In the genomic region with DNA sequence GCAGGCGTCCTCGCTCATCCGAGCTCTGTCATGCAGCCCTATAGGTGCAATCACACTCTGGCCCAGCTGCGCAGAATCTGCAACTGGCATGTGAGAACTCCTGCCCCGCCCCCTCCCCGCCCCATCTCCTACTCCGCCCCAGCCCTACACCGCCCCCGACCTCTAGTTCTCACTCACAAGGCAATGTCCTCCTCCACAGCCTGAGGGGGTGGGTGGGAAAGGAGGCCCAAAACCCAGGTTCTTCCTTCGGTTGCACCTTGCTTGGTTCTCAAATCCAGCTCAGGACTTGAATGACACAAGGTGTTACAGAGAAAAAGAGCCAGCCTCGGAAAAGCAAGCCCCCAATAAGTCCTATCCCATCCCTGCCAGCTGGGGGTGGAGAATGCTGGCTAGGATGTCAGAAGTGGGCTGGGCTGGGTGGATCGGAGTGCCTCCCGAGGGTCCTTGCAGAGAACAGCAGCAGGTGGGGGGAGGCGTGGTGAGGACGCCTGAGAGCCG, we compare ENCODE assay signal across 8 mouse cellular contexts. TPM values are rescaled to one million over a fixed set of nuclear protein-coding genes. Genes with fewer than 3 reads are reported as not detected.
DNase-seq lines count a peak whose midpoint lies in the region; ATAC-seq and TF ChIP-seq lines count a peak whose summit lies in the region.

No protein-coding gene starts in this region.

- H3K4me2 ChIP-seq in hindbrain, embryonic 16.5 days (ENCODE audit: low read length): peak overlapping the region; percentile 72

- 1% methylated on average over 16 of the region's 16 CpGs for WGBS in hindbrain, embryonic 16.5 days

- peak overlapping the region; percentile 68 for H3K9ac ChIP-seq in hindbrain, embryonic 16.5 days (ENCODE audit: low read depth, low read length)

- H3K27ac ChIP-seq in cortical plate, adult 2 months (ENCODE audit: insufficient read depth, low read length): peak overlapping the region; percentile 98
- peak overlapping the region; percentile 86 for H3K27ac ChIP-seq in hindbrain, embryonic 16.5 days (ENCODE audit: low read depth, low read length)

- no peaks in the 10 kb centered on the region for H3K36me3 ChIP-seq in hindbrain, embryonic 16.5 days (ENCODE audit: control insufficient read depth, insufficient read depth, low read length)

- H3K27me3 ChIP-seq in hindbrain, embryonic 16.5 days (replicated peaks; ENCODE audit: control insufficient read depth, insufficient read depth, low read length): no peaks in the 10 kb centered on the region

- H3K9me3 ChIP-seq in hindbrain, embryonic 16.5 days (ENCODE audit: control insufficient read depth, low read length): no peaks in the 10 kb centered on the region

- peak; percentile 77 for ATAC-seq in hindbrain, embryonic 16.5 days

- peaks cover 2% of the 10 kb centered on the region; the same call in 1 of the 2 replicates for H3K4me1 ChIP-seq in cortical plate, adult 2 months (ENCODE audit: control insufficient read depth, insufficient read depth, low read length)
- H3K4me1 ChIP-seq in hindbrain, embryonic 16.5 days (ENCODE audit: control insufficient read depth, insufficient read depth, low read depth, low read length): peaks cover 17% of the 10 kb centered on the region

- TF ChIP-seq CTCF in cortical plate, adult 2 months (IDR thresholded peaks at IDR 0.05; ENCODE audit: extremely low read depth, insufficient read depth, low read length): no peak

- H3K4me3 ChIP-seq in cortical plate, adult 2 months (ENCODE audit: insufficient read depth, low read length): peak overlapping the region; percentile 97
- H3K4me3 ChIP-seq in hindbrain, embryonic 16.5 days (ENCODE audit: low read length): peak overlapping the region; percentile 64

- peak; percentile 60 for DNase-seq in layer of hippocampus, adult 11-12 months (ENCODE audit: low spot score)
- DNase-seq in layer of hippocampus, adult 9-10 months (ENCODE audit: low spot score): no peak
- peak; percentile 41 for DNase-seq in liver
- DNase-seq in retina, postnatal 1 day: peak; percentile 63
- no peak for DNase-seq in urinary bladder, postnatal 14 days (ENCODE audit: low spot score)
- DNase-seq in urinary bladder, postnatal 10 days (ENCODE audit: low spot score): no peak

- 0 out of 2 replicates have a peak, but pooled peaks have one; percentile 31 for TF ChIP-seq POLR2A in cortical plate, adult 2 months (IDR thresholded peaks at IDR 0.05; ENCODE audit: extremely low read depth, insufficient read depth, low read length)

RNA-seq across cellular contexts. Expression of a gene that starts 1.8 kb away (rescaled TPM):
- 135 and 143 TPM in 2 replicates for polyA plus RNA-seq in cortical plate, adult 2 months (2012; rRNA removed)
- 9.9 and 10.0 TPM in 2 replicates for polyA plus RNA-seq in hindbrain, embryonic 16.5 days (2015; fragmentation: Nextera tagmentation; extraction: Ambion mirVana)

RNA-seq across cellular contexts. Expression of a gene that starts 27.4 kb away (rescaled TPM):
- polyA plus RNA-seq in cortical plate, adult 2 months (2012; rRNA removed): 12.3 and 15.7 TPM in 2 replicates
- 4.2 and 4.6 TPM in 2 replicates for polyA plus RNA-seq in hindbrain, embryonic 16.5 days (2015; fragmentation: Nextera tagmentation; extraction: Ambion mirVana)

RNA-seq across cellular contexts. Expression of a gene that starts 30.3 kb away (rescaled TPM):
- 177 and 181 TPM in 2 replicates for polyA plus RNA-seq in cortical plate, adult 2 months (2012; rRNA removed)
- polyA plus RNA-seq in hindbrain, embryonic 16.5 days (2015; fragmentation: Nextera tagmentation; extraction: Ambion mirVana): 250 and 253 TPM in 2 replicates

RNA-seq across cellular contexts. Expression of a gene that starts 34.3 kb away (rescaled TPM):
- 11.7 and 11.8 TPM in 2 replicates for polyA plus RNA-seq in cortical plate, adult 2 months (2012; rRNA removed)
- 0.89 and 0.93 TPM in 2 replicates for polyA plus RNA-seq in hindbrain, embryonic 16.5 days (2015; fragmentation: Nextera tagmentation; extraction: Ambion mirVana)

RNA-seq across cellular contexts. Expression of a gene that starts 50.0 kb away (rescaled TPM):
- 257 and 299 TPM in 2 replicates for polyA plus RNA-seq in cortical plate, adult 2 months (2012; rRNA removed)
- polyA plus RNA-seq in hindbrain, embryonic 16.5 days (2015; fragmentation: Nextera tagmentation; extraction: Ambion mirVana): 206 and 212 TPM in 2 replicates

Comparison
In these comparisons a context has a peak if more than half of its experiments do, and no peak if none do; other contexts are left out.
1. DNase-seq: peak in layer of hippocampus, adult 11-12 months (single experiment), liver (single experiment) and retina, postnatal 1 day (single experiment); none in layer of hippocampus, adult 9-10 months (single experiment), urinary bladder, postnatal 14 days (single experiment) and urinary bladder, postnatal 10 days (single experiment).
2. RNA of a gene that starts 1.8 kb away (polyA plus RNA-seq): 135 to 143 TPM in cortical plate, adult 2 months; 9.9 to 10.0 TPM in hindbrain, embryonic 16.5 days; every median in the first group is over 10 times any median in the second.